Mouse (Mus musculus): ENCODE data around the gene Hspb2.
A peak's percentile ranks its signal among the peaks of the same experiment; 100 is the strongest.

Hspb2 gene

DNA sequence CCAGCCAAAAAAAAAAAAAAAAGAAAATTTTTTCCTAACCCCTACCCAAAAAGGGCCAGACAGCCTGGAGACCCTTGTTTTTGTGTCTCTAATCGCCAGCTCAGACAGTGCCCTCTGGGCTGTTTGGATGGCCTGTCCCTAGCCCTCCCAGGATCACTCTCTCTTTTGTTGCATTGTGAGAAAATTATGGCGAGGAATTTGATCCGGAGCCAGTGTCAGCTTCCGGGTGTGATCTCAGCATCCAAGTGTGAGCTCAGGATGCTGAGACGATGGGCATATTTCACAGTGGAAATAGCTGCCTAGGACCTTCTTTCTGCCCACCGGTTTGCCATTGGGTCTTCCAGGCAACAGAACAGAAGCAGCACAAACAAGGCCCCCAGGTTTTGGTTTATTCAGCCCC, 1.4 kb downstream of the Hspb2 start:
- no peak for DNase-seq (ENCODE audit: low spot score)

DNA sequence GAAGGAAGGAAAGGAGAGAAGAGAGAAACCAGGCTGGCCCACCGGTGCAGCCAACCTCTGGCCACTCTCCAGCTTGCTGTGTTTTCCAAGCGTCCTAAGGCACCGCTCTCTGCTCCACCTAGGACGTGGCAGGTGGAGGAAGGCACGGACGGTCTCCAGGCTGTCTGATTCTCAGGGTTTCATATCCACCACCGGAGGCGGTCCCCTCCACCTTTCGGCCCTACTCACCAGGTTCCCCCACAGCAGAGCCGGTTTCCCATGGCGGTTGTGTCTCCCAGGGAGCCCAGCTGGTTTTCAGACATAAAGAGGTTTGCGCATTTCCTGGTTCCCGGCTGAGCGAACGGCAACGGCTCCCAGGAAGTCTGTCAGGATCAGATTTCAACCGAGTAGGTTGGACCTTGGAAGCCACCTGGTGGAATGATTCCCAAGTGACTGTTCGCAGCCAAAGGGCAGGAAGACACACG, 5.9 kb downstream of the Hspb2 start, which contains the start of gene 2310030G06Rik:
Gene 2310030G06Rik (minus strand): TSS at position 323 of the 464 bp plus-strand sequence.
- DNase-seq (ENCODE audit: low spot score), result peak; percentile 52

DNA sequence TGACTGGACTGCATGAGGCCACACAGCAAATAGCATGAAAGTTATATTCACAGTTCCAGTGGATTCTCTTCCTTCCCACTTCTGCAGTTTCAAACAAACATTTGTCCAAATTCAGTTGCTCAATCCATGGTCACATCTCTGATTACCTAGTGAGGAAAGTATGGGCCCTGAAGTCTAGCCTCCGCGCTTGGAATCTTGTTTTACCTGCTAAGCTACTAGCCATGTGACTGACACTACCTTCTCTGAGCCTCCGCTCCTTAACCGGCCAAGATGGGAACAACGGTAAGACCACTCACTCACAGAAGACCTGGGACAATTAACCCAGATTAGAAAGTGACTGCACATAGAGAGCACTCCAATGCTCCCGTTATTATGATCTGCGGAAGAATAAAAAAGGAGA, 6.3 kb downstream of the Hspb2 start:
- peak; percentile 34 for DNase-seq (ENCODE audit: low spot score)

DNA sequence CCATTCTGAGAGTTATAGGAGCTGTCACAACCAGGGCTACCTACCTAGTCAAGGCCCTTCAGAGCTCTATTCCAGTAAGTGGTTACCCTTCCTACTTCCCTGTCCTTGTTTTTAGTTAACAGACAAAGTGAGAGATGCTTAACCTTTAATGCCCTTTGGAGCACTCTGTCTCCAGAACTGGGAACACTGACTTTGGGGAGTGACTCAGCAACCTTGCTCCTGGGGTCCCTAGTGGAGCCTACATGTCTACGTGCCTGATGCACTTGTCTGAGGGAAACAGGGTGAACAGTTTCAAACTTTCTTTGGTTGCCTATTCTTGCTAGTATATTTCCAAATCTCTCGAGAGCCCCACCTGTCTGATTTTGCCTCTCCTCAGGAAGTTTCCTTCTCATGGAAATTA, 9.4 kb downstream of the Hspb2 start:
- DNase-seq (ENCODE audit: low spot score), result no peak

DNA sequence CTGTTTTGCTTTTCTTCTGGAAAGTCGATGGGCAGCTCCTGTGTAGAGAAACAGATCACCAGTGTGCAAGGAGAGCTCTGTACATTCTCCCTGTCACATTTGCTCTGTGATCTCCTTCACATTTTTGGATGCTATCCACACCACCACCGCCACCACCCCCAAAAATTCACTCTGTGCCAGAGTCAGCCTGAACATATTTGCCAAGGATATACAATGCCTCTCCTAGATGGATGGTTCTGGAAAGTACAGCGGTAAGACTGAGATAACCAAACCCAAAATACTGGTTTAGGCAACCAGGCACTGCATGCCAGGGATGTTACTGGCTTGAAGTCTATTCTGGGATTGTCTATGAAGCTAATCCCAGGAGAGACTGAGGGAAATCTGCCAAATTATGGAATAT, 9.9 kb downstream of the Hspb2 start:
- DNase-seq (ENCODE audit: low spot score), result peak; percentile 22

DNA sequence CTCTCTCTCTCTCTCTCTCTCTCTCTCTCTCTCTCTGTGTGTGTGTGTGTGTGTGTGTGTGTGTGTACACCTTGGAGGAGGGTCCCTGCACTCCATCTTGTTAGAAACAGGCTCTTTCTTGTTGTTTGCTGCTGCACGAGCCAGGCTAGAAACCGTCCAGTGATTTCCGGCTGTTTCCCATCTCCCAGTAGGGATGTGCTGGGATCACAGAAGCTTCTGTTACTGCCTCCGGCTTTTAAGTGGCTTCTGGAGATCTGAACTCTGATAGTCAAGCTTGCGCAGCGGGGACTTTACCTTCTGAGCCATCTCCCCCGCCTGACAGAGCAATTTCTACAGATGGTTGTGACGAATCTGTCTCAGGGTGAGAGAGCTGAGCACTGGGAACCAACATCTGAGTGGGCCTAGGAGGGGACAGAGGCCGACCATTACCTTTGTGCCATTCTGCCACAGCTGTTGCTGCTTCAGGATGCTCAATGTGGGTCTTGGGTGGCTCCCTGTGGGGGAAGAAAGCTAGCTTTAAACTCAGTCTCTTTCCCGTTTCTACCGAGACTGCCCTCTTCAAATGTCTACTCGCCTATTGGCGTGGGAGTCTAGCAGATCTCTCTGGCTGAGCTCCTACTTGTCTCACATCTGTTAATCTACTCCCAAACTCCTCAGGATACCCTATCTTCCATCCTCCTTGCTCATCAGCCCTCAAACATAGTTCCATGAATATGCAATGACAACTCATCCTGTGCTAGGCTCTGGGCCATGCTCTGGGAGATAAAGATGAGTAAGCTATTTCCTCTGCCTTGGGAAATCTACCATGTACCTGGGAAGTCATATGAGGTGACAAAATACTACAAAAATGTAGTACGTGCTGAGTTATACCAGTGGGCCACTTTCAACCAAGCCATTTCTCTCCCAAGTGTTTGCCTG, 11.0 kb downstream of the Hspb2 start:
- peak; percentile 34 for DNase-seq (ENCODE audit: low spot score)

DNA sequence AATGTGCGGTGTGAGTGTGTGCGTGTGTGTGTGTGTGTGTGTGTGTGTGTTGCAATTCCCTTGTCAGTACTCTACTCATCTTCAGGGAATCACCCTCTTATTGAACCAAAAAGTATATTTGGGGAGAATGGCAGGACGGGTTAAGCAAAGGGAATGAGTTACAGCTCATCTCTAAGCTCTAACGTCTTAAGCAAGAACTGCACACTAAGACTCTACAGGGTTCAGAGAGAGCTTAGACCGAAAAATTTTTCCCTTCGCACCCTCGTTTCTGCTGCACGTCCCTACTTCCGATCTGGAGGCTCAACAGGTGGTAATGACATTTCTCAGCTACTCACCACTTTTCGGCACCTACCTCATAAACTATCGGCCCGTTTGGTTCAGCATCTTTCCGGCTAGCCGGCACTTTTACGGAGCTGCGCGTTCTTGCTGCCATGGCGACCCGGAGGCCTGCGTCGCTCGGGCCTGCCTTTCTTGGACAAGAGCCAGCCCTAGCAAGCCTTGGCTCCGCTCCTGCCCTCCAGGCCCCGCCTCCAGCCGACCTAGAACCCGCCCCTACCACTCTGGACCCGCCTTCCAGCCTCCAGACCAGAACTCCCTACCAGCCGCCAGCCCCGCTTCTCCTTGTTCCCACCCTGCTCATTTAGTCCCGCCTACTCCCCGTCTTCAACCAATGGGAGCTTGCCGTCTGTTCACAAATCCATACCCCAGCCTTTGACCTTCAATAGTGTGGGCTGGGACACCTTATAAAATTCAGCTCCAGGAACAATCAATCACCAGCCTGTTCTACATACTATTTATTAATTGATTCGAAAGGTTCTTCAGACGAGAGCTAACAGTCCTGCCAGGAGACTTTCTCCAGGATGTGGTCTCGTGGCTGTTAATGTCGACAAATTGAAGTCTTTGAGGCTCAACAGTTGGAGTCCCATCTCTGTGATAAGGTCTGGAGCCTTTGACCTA, 13.0 kb downstream of the Hspb2 start, which contains the start of gene Dixdc1:
Gene Dixdc1 (minus strand): TSS at position 604 of the 957 bp plus-strand sequence.
- DNase-seq (ENCODE audit: low spot score), result peak; percentile 97

DNA sequence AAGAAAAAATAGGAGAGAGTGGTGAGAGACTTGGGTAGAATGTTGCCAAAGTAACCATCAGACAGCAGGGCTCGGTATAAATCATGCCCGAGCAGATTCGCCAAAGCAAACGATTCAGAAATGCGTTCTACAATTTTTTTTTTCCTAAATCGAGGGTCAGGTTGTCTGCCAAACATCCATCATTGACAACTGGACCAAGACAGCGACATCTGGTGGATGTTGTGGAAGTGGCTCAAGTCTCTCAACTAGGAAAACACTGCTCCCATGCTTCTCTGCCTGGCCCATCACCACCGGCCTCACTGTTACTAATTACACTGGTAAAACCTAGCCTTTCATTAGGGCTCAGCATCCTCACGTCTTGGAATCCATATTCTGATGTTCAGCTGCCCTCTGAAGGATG, 17.2 kb downstream of the Hspb2 start:
- DNase-seq (ENCODE audit: low spot score), result peak; percentile 64

DNA sequence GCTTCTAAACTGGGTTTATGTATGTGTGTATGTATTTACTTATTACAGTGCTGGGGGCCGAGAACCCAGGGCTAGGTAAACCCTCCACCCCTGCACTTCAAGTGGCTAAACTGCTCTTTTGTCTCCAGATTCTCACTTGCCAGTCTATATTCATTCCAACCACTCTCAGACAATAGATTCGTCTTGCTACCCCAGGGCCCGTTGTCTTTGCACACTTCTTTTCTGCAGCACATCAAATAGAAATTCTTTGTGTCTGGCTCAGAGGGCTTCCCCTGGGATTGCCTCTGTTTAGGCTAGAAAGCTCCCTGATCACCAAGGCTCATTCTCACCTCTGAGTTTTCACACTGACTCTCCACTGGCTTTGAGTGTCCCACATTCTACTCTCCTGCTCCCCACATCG, 19.6 kb downstream of the Hspb2 start:
- no peak for DNase-seq (ENCODE audit: low spot score)

DNA sequence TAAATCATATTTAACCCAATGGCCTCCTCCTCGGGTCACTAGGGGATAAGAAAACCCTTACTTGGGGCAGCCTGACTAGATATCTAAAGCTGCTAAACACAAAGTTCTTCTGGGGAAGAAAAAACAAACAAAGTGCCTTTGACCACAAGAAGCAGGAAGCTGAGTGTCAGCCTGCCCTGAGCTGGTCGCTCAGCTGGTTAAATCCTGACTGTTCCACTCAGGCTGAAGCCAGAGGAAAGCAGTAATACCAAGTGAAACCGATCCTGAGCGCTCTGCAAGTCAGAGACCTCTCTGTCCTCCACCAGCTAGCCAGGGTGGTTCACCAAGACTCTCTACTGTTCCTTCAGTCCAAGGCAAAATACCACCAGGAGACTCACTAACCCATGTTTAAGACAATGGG, 22.6 kb downstream of the Hspb2 start:
- DNase-seq (ENCODE audit: low spot score), result no peak

DNA sequence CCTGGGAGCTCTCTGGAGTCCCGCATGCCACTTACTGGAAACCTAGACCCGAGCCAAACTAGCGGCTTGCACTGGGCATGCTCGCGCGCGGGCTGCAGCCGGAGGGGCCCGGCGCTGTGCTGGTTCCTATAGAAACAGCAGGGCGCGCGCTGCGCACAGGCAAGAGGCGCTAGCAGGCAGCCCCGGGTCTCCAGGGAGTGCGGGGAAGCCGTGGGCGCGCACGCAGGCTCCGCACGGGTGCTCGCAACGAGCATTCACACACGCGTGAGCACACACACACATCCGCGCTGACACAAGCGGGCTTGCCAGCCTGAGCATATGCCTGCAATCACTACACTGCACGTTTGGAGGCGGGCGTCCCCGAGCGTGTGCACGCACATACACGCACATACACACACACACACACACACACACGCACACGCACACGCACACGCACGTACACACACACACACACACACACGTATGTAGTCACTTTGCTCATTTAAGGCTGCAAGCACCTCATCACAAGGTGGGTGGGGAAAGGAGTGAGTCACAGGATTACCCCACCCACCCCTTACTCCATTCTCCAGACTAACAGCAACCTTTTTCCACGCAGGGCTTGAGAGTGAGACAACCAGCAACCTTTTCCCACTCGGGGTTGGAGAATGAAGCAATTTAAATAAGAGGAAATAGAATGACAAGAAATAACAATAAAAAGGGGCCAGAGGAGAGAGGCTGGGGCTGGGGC, 24.1 kb downstream of the Hspb2 start:
- peak; percentile 83 for DNase-seq (ENCODE audit: low spot score)

DNA sequence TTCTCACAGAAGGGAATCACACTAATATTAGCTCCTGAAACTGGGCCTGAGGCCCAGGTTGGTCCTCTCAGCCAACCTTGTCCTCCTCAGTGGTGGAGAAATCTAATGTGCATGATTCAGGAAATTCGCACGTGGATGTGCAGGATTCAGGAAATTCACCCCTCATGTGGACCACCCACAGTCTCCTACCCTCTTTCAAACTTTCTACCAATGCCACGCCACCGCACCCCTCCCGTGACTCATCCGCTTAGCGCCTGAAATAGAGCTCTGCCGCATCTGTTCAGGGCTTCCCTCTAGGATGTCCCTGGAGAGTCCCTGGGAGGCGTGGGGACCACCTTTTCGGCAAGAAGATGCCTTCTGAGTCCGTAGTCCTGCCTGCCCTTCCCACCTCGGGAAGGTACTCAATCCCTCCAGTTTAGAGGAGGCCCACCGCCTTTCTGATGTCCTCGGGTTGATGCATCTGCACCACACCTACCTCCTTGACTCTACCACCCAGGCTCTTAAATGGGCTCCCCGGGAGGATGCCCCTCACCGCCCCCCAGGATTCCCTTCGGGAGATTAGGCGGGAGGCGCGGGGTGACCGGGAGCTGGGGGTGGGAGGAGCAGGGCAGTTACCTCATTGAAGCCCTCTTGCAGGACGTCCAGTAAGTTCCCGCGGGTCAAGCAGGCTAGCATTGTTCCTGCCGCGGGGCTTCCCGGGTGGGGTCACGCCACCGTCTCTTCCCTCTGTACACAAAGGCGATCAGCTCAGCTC, 24.8 kb downstream of the Hspb2 start:
- no peak for DNase-seq (ENCODE audit: low spot score)

DNA sequence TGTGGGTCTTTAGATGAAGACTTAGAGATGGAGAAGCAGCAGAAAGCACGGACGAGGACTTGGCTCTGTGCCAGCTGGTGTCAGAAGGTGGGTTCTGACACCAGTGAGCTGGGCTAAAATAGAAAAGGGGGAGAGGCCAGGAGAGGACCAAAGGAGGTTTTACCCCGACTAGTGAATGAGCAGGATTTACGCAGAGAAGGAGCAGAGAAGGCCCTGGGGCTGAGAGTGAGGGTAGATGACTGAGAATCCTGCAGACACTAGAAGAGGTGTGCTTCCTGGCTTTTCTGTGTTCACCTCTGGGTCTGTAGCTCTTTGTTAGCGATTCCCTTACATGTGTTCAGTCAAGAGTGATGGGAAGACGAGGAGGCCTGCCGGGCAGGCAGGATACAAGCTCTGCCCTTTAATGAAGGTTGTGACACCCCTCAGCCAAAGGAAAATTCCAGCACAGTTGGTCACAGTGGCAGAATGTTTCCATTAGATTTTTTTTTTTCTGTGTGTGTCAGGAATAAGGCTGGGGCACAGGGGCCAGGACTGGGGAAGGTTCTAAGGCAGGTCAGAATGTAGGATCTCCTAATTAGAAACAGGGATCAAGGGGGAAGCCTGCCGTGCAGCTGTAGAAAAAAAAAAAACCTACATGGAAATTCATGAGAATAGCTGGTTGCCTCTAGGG, 26.1 kb downstream of the Hspb2 start:
- DNase-seq (ENCODE audit: low spot score), result no peak

DNA sequence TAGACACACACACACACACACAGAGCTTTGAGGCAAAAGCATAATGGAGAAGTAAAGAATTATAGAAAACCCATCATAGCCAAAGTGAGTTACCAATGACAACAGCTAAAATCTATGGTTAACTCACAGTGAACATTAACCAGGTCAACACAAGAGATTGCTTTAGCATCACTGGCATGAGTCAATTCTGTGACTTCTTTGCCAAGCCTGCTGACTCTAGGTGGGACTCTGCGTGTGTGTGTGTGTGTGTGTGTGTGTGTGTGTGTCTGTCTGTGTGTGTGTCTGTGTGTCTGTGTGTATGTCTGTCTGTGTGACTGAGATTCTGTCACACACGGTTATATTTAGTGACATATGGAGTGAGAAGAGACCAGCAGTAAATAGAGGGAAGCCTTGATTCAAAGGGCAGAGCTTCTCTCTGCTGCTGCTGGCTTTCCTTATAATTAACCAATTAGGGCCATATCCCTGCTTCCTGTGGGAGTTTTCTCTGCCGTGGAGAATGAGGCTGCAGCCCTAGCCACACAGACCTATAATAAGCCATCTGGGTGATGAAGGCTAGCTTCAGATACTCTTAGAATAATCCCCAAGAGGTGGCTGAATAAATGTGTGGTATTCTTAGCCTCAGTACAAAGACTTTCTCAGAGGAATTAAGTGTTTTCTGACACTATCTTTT, 27.4 kb downstream of the Hspb2 start:
- DNase-seq (ENCODE audit: low spot score), result no peak

DNA sequence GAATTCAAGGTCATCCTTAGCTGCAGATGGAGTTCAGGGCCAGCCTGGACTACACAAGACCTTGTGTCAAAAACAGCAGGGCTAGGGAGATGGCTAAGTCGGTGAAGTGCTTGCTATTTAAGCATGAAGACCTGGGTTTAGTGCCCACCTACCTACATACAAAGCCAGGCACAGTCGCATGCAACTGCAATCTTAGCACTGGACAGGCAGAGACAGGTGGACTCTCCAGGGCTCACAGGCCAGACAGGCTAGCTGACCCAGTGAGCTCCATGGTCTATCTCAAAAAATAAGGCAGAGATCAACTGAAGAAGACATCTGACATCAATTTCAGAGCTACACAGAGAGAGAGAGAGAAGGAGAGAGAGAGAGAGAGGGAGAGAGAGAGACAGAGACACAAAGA, 28.0 kb downstream of the Hspb2 start:
- no peak for DNase-seq (ENCODE audit: low spot score)

DNA sequence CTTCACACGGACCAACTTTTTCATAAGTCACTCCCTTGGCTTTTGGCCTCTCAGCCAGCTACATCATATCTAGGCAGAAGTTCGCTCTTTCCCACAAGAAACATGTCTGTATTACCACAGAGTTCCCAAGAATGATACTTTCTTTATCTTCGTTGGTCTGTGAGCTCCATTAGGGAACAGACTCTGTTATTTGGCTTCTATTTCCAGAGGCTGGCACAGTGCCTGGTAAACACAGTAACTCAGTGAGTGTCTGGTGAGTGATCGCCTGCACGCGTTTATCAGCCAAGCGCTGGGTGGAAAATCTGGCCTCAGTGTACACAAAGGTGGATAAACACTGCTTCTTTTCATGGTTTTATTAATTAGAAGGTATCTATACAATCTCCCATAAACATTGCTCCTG, 28.7 kb downstream of the Hspb2 start:
- peak; percentile 90 for DNase-seq (ENCODE audit: low spot score)

DNA sequence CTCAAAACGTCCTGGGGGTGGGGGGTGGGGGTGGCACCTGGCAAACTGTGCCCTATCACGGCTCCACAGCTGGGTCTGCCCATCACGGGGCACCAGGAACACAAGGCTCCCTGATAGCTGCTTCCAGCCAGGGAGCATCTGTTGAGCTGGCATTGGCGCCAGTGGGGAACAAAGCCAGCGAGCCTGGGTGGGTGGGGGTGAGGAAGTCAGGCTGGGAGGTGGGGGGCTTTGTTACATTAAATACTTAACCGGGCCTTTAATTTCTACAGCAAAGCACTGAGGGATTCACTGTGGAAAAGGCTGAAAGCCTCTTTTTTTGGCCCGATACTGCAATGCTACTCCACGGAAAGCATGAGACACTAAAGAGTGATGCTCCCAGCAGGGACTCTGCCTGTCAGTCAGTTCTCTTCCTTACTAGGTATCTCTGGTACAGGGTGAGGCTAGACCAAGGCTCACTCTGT, 29.7 kb downstream of the Hspb2 start:
- no peak for DNase-seq (ENCODE audit: low spot score)

DNA sequence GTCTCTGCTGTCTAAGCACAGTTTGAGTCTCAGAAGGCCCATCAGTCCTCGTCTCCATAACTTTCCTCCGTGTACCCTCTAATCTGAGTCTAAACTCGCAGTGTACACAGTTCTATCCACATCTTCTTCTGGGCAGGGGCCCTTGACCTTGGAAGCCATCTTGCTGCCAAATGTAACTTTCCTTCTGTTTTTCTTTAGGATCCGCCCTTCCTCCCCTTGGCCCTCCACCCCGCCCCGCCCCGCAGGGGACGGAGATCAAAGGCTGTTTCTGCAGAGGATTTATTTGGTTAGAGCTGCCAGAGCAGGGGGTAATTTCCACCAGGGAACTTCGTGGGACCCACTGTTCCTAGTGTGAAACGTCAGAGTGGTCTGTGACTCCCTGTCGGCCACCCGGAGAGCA, 31.1 kb downstream of the Hspb2 start:
- DNase-seq (ENCODE audit: low spot score), result no peak

DNA sequence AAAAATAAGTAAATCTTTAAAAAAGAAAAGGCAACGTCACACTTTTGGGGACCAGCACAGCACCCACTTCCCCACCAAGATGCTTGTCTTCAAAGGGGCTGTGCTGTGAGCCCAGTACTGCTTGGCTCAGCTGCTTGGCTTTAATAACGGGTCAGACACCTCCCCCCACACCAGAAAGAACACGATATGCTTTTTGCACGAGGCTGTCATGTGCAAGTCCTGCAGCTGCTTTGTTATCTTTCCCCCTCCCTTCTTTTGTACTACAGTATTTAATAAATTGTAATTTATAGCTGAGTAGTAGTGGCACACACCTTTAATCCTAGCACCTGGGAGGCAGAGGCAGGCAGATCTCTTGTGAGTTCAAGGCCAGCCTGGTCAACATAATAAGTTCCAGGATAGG, 33.3 kb downstream of the Hspb2 start:
- DNase-seq (ENCODE audit: low spot score), result no peak

DNA sequence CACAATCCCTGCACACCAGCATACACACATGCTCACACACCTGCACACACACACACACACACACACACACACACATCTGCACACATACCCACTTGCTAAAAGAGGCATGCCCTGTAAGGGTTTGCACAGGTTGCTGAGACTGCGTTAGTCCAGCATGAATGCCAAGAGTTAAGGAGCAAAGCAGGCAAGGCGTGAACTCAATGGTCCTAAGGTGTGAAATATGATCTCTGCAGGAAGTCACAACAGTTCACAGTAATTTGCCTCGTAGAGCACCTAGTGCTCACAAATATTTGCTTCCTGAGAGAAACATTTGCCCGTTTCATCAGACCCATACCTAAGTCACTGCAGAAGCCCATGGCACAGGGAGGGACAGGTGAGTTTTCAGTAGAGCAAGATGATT, 38.0 kb downstream of the Hspb2 start:
- no peak for DNase-seq (ENCODE audit: low spot score)

Measured in testis, postnatal 10 days (tissue).